Mouse (Mus musculus): Measurements from ENCODE around the gene Gpr39. TPM values are rescaled to one million over a fixed set of nuclear protein-coding genes. Genes with fewer than 3 reads are reported as not detected.

Gene Gpr39
- polyA plus RNA-seq, 1 experiment from 2014 or later = 0.28 TPM

GRCm38 (mm10) chr1:125701773-125702172 is 25.0 kb downstream of the Gpr39 start:
- 62% methylated on average over 7 of the region's 7 CpGs for WGBS
- Histone ChIP-seq H3K36me3 (no peaks in the 10 kb centered on the region), H3K9me3 (no peaks in the 10 kb centered on the region), H3K27me3 (no peaks in the 10 kb centered on the region), H3K4me3 (no peak overlapping the region), H3K27ac (no peak overlapping the region), H3K4me1 (no peaks in the 10 kb centered on the region), H3K4me2 (no peak overlapping the region), H3K9ac (no peak overlapping the region)
- ATAC-seq (ENCODE audit: insufficient number of reproducible peaks, low FRiP score, low TSS enrichment, low read depth) = no peak

DNA sequence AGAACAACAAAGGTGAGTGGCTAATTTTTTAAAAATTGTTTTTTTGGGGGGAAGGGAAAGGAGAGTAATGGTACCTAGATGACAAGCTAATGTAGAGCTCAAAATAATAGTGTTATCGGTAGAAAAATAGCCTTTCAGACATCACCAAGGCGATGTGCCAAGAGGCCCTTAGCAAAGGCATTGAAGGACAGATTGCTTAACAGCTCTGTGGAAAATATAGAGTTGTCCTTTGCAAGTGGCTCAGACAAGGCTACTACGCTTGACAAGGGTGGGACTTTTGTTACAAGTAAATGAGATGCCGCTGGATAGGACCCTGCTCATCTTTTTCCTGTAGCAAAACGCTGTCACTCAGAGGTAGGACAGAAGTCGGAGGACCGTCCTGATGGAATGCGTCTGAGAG is 25.5 kb downstream of the Gpr39 start:
- ATAC-seq (ENCODE audit: insufficient number of reproducible peaks, low FRiP score, low TSS enrichment, low read depth) = no peak
- WGBS = 84% methylated on average over 8 of the region's 8 CpGs
- H3K27me3 ChIP-seq = no peaks in the 10 kb centered on the region
- H3K9me3 ChIP-seq = no peaks in the 10 kb centered on the region
- H3K4me3 ChIP-seq = no peak overlapping the region
- no peaks in the 10 kb centered on the region for H3K36me3 ChIP-seq
- H3K9ac ChIP-seq = no peak overlapping the region
- H3K4me2 ChIP-seq = no peak overlapping the region
- H3K27ac ChIP-seq = no peak overlapping the region
- no peaks in the 10 kb centered on the region for H3K4me1 ChIP-seq

DNA sequence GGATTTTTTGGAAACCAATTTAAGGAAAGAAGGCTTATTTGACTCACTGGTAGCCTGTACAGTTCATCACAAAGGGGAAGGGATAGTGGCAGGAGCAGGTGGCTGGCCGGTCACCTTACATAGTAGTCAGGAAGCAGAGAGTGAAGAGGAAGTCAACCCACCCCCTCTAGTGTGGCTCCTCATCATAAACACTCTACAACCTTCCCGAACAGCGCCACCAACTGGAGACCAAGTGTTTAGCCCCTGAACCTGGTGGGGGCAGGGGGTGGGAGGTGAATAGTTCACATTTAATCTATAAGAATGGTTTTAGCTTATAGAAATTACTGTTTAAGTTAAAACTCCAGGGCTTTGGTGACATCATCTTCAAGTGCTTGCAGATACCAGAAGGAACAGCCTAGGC is 28.6 kb downstream of the Gpr39 start:
- Histone ChIP-seq H3K9ac (no peak overlapping the region), H3K4me2 (no peak overlapping the region), H3K27me3 (no peaks in the 10 kb centered on the region), H3K4me3 (no peak overlapping the region), H3K36me3 (no peaks in the 10 kb centered on the region), H3K9me3 (no peaks in the 10 kb centered on the region), H3K4me1 (no peaks in the 10 kb centered on the region), H3K27ac (no peak overlapping the region)
- ATAC-seq (ENCODE audit: insufficient number of reproducible peaks, low FRiP score, low TSS enrichment, low read depth) = no peak
- WGBS = 80% methylated on average over 3 of the region's 3 CpGs

GRCm38 (mm10) chr1:125715286-125715685 is 38.5 kb downstream of the Gpr39 start:
- Histone ChIP-seq H3K27ac (no peak overlapping the region), H3K9me3 (no peaks in the 10 kb centered on the region), H3K36me3 (no peaks in the 10 kb centered on the region), H3K4me1 (no peaks in the 10 kb centered on the region), H3K4me3 (no peak overlapping the region), H3K9ac (no peak overlapping the region), H3K27me3 (no peaks in the 10 kb centered on the region), H3K4me2 (no peak overlapping the region)
- 72% methylated on average over 3 of the region's 3 CpGs for WGBS
- no peak for ATAC-seq (ENCODE audit: insufficient number of reproducible peaks, low FRiP score, low TSS enrichment, low read depth)

GRCm38 (mm10) chr1:125716241-125716640 is 39.4 kb downstream of the Gpr39 start:
- Histone ChIP-seq H3K36me3 (no peaks in the 10 kb centered on the region), H3K4me3 (no peak overlapping the region), H3K4me1 (no peaks in the 10 kb centered on the region), H3K9me3 (no peaks in the 10 kb centered on the region), H3K4me2 (no peak overlapping the region), H3K27ac (no peak overlapping the region), H3K27me3 (no peaks in the 10 kb centered on the region), H3K9ac (no peak overlapping the region)
- ATAC-seq (ENCODE audit: insufficient number of reproducible peaks, low FRiP score, low TSS enrichment, low read depth) = no peak
- 77% methylated on average over 6 of the region's 6 CpGs for WGBS

DNA sequence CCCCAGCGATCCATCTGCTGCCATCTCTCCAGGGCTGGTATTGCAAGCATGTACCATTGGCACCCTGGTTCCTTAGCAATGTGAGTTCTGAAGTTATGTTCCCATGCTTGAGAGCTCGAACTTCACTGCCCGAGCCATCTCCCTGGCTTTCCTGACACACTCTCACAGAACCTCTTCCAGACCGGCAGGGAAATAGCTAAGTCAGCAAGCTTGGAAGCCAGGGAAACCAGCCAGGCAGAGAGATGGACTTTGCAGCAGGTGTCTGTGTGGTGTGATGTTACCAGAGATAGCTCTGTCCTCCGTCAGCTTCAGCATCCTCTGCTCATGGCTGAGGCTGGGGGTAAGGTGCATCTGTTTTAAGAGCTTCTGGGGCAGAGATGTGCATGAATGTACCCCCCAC is 41.1 kb downstream of the Gpr39 start:
- no peak for ATAC-seq (ENCODE audit: insufficient number of reproducible peaks, low FRiP score, low TSS enrichment, low read depth)
- WGBS = 85% methylated on average over 5 of the region's 5 CpGs
- no peaks in the 10 kb centered on the region for H3K36me3 ChIP-seq

DNA sequence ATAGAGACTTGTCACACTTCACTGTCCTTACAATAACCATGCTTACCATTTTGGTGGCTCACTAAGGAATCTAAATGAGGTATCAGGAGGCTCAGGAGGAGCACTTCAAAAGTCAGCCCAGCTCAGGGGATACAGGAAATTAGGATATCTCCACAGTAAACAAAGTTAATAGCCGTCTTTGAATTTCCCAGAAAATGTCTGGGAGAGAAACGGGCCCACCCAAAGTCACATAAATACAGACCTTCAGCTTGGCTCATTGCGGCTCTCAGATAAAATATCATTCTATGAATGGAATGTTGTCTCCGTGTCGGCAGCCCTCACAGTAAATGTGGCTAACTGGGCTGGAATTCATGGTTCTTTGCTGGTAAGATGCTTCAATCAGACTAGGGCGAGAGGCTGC is 42.3 kb downstream of the Gpr39 start:
- no peaks in the 10 kb centered on the region for H3K9me3 ChIP-seq
- WGBS = 62% methylated on average over 6 of the region's 6 CpGs

More for the DNA sequence above, 41.1 kb downstream of the Gpr39 start:
- no peak overlapping the region for H3K4me3 ChIP-seq
- H3K4me2 ChIP-seq = no peak overlapping the region
- no peaks in the 10 kb centered on the region for H3K4me1 ChIP-seq
- H3K9ac ChIP-seq = no peak overlapping the region
- H3K27me3 ChIP-seq = no peaks in the 10 kb centered on the region
- H3K27ac ChIP-seq = no peak overlapping the region
- no peaks in the 10 kb centered on the region for H3K9me3 ChIP-seq

GRCm38 (mm10) chr1:125721104-125721758 is 44.4 kb downstream of the Gpr39 start:
- Histone ChIP-seq H3K4me3 (no peak overlapping the region), H3K4me2 (no peak overlapping the region), H3K9ac (no peak overlapping the region), H3K9me3 (no peaks in the 10 kb centered on the region), H3K27ac (no peak overlapping the region), H3K27me3 (no peaks in the 10 kb centered on the region), H3K36me3 (no peaks in the 10 kb centered on the region), H3K4me1 (no peaks in the 10 kb centered on the region)
- ATAC-seq (ENCODE audit: insufficient number of reproducible peaks, low FRiP score, low TSS enrichment, low read depth) = no peak
- whole genome bisulfite sequencing = 93% methylated on average over 12 of the region's 12 CpGs

More for the DNA sequence above, 42.3 kb downstream of the Gpr39 start:
- no peaks in the 10 kb centered on the region for H3K4me1 ChIP-seq
- ATAC-seq (ENCODE audit: insufficient number of reproducible peaks, low FRiP score, low TSS enrichment, low read depth) = no peak
- no peak overlapping the region for H3K9ac ChIP-seq
- no peaks in the 10 kb centered on the region for H3K36me3 ChIP-seq
- no peaks in the 10 kb centered on the region for H3K27me3 ChIP-seq
- no peak overlapping the region for H3K27ac ChIP-seq
- no peak overlapping the region for H3K4me2 ChIP-seq
- H3K4me3 ChIP-seq = no peak overlapping the region

DNA sequence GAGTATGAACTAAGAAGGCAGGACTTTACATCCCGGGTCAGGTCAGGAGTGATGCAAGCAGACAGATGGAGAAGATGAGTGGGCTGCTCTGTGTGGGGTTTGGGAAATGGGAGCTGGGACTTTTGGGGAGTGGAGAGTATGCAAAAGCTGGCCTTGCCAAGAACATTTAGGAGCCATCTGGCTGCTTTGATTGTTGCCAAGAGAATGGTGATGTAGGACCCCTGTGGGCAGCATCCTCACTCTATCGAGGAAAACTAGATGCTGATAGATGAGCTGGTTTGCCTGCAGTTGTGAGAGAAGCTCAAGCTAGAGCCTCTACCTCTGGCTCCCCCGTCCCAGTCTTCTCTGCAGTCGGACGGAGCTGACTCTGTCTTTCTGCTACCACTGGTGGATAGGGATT is 47.5 kb downstream of the Gpr39 start:
- Histone ChIP-seq H3K4me2 (no peak overlapping the region), H3K4me1 (no peaks in the 10 kb centered on the region), H3K9ac (no peak overlapping the region), H3K9me3 (no peaks in the 10 kb centered on the region), H3K36me3 (no peaks in the 10 kb centered on the region), H3K27ac (no peak overlapping the region), H3K4me3 (no peak overlapping the region), H3K27me3 (no peaks in the 10 kb centered on the region)
- 78% methylated on average over 5 of the region's 5 CpGs for whole genome bisulfite sequencing
- no peak for ATAC-seq (ENCODE audit: insufficient number of reproducible peaks, low FRiP score, low TSS enrichment, low read depth)

GRCm38 (mm10) chr1:125729025-125729565 is 52.3 kb downstream of the Gpr39 start:
- Histone ChIP-seq H3K27ac (no peak overlapping the region), H3K9me3 (no peaks in the 10 kb centered on the region), H3K4me3 (no peak overlapping the region), H3K4me2 (no peak overlapping the region), H3K4me1 (peaks cover 5% of the 10 kb centered on the region; the same call in 1 of the 2 replicates), H3K9ac (no peak overlapping the region), H3K27me3 (no peaks in the 10 kb centered on the region), H3K36me3 (no peaks in the 10 kb centered on the region)
- no peak for ATAC-seq (ENCODE audit: insufficient number of reproducible peaks, low FRiP score, low TSS enrichment, low read depth)
- 65% methylated on average over 6 of the region's 6 CpGs for WGBS

GRCm38 (mm10) chr1:125729731-125730536 is 53.1 kb downstream of the Gpr39 start:
- Histone ChIP-seq H3K9ac (no peak overlapping the region), H3K9me3 (no peaks in the 10 kb centered on the region), H3K36me3 (no peaks in the 10 kb centered on the region), H3K4me1 (peaks cover 5% of the 10 kb centered on the region; the same call in 1 of the 2 replicates), H3K27me3 (no peaks in the 10 kb centered on the region), H3K4me3 (no peak overlapping the region), H3K4me2 (no peak overlapping the region), H3K27ac (no peak overlapping the region)
- 34% methylated on average over 13 of the region's 13 CpGs for WGBS
- ATAC-seq (ENCODE audit: insufficient number of reproducible peaks, low FRiP score, low TSS enrichment, low read depth) = no peak

GRCm38 (mm10) chr1:125730537-125730880 is 53.7 kb downstream of the Gpr39 start:
- no peak overlapping the region for H3K9ac ChIP-seq
- H3K36me3 ChIP-seq = no peaks in the 10 kb centered on the region
- H3K27ac ChIP-seq = no peak overlapping the region
- no peaks in the 10 kb centered on the region for H3K27me3 ChIP-seq
- ATAC-seq (ENCODE audit: insufficient number of reproducible peaks, low FRiP score, low TSS enrichment, low read depth) = no peak
- no peak overlapping the region for H3K4me2 ChIP-seq
- no peak overlapping the region for H3K4me3 ChIP-seq
- no peaks in the 10 kb centered on the region for H3K9me3 ChIP-seq
- 81% methylated on average over 6 of the region's 6 CpGs for WGBS
- H3K4me1 ChIP-seq = peaks cover 5% of the 10 kb centered on the region; the same call in 1 of the 2 replicates

Measured in limb, embryonic 15.5 days (tissue).